Mouse (Mus musculus) midbrain, embryonic 11.5 days (tissue): Measurements from ENCODE around the gene AY761185. TPM values are rescaled to one million over a fixed set of nuclear protein-coding genes. Genes with fewer than 3 reads are reported as not detected.

Experiments
- polyA plus RNA-seq: library from polyadenylated mRNA; unstranded; fragments of >200 nt; fragmentation: Nextera tagmentation; extraction: Ambion mirVana; gene quantifications from 2 replicates; pipeline ENCODE4 v1.2.1, GENCODE M21; 2014

AY761185 gene
- polyA plus RNA-seq, 1 experiment from 2014 or later, result not detected

Other genes with a start within 250 kb of the AY761185 start
- gene Defb33, start 52.0 kb downstream of the AY761185 start, polyA plus RNA-seq, result not detected in 2 replicates
- gene Gm15056, start 42.1 kb downstream of the AY761185 start, polyA plus RNA-seq, result not detected in 2 replicates
- not detected in 2 replicates for gene Gm6040, start 22.6 kb downstream of the AY761185 start, polyA plus RNA-seq
- gene Defa21, start 80.8 kb upstream of the AY761185 start, polyA plus RNA-seq, result not detected in 2 replicates
- not detected in 2 replicates for gene Defa23, start 110.3 kb upstream of the AY761185 start, polyA plus RNA-seq
- gene Defa35, start 120.3 kb upstream of the AY761185 start, polyA plus RNA-seq, result not detected in 2 replicates
- gene Defa25, start 139.7 kb upstream of the AY761185 start, polyA plus RNA-seq, result not detected in 2 replicates
- not detected in 2 replicates for gene Gm14851, start 151.3 kb upstream of the AY761185 start, polyA plus RNA-seq
- gene Defa30, start 189.9 kb upstream of the AY761185 start, polyA plus RNA-seq, result not detected in 2 replicates
- gene Defa22, start 217.6 kb upstream of the AY761185 start, polyA plus RNA-seq, result not detected in 2 replicates
- not detected in 2 replicates for gene Defa31, start 246.9 kb upstream of the AY761185 start, polyA plus RNA-seq